Mouse (Mus musculus) spleen, adult 2 months (tissue): ENCODE results near the gene Krt16. TPM values are rescaled to one million over a fixed set of nuclear protein-coding genes. Genes with fewer than 3 reads are reported as not detected.
"Not testable (repeated sequence)": the region's sequence is repeated elsewhere in the genome, so short reads cannot be mapped to it uniquely, and the experiment has no call there.

Source experiments
- DNase-seq, 2 experiments: peaks; one replicate each; pipeline versions ENCODE4 v3.0.0 to v3.0.0-alpha.2; 2012 to 2021; ENCODE audit warnings: low spot score in 2 of 2, low read depth in 1 of 2
- H3K27ac ChIP-seq: fragments of 200-500 bp; 2 replicates; pipeline ENCODE4 v1.5.1; 2012; ENCODE audit warnings: low read length, inconsistent platforms; ENCODE audit not compliant: insufficient read depth
- H3K27me3 ChIP-seq: fragments of 200-500 bp; 2 replicates; pipeline ENCODE4 v1.6.1; 2012; ENCODE audit warnings: mild to moderate bottlenecking, moderate library complexity, low read length, inconsistent platforms; ENCODE audit not compliant: control insufficient read depth, insufficient read depth
- H3K36me3 ChIP-seq: fragments of 200-500 bp; 2 replicates; pipeline ENCODE4 v1.6.1; 2012; ENCODE audit warnings: mild to moderate bottlenecking, low read length, inconsistent platforms; ENCODE audit not compliant: control insufficient read depth, insufficient read depth
- H3K4me1 ChIP-seq: fragments of 200-500 bp; 2 replicates; pipeline ENCODE4 v1.6.1; 2011; ENCODE audit warnings: inconsistent platforms; ENCODE audit not compliant: control insufficient read depth, insufficient read depth, insufficient read length
- H3K4me3 ChIP-seq: fragments of 200-500 bp; 2 replicates; pipeline ENCODE4 v1.5.1; 2011; ENCODE audit warnings: mild to moderate bottlenecking, inconsistent platforms; ENCODE audit not compliant: insufficient read depth, insufficient read length; ENCODE audit errors: extremely low read depth
- CTCF ChIP-seq: fragments of 200-500 bp; IDR thresholded peaks from 2 replicates; pipeline ENCODE4 v1.5.1; 2011; ENCODE audit warnings: mild to moderate bottlenecking, inconsistent platforms; ENCODE audit not compliant: insufficient read depth, insufficient read length, insufficient replicate concordance; ENCODE audit errors: extremely low read depth
- POLR2A ChIP-seq: fragments of 200-500 bp; IDR thresholded peaks from 2 replicates; pipeline ENCODE4 v1.6.1; 2011; ENCODE audit warnings: low read depth, low read length, inconsistent platforms
- WGBS: fragments of 180-500 bp; shearing (Covaris S2); methylation state at CpG from one replicate; pipeline ENCODE4 v1.1.7; 2018; 5-methylcytosine and 5-hydroxymethylcytosine counted together
- polyA plus RNA-seq: library from polyadenylated mRNA; depleted of rRNA; stranded (reverse); fragments of >200 nt; gene quantifications from 2 replicates; pipeline ENCODE4 v1.2.3, GENCODE M21; 2012

The Krt16 gene
- polyA plus RNA-seq, 1 experiment: not detected

- H3K4me3 ChIP-seq: no peak overlapping the region
- H3K36me3 ChIP-seq: no peaks in the 10 kb centered on the region
- H3K27ac ChIP-seq: no peak overlapping the region
- 90% methylated on average over 9 of the region's 9 CpGs for WGBS
- H3K27me3 ChIP-seq: no peaks in the 10 kb centered on the region
- H3K4me1 ChIP-seq: no peaks in the 10 kb centered on the region
- no peak for DNase-seq
- TF ChIP-seq CTCF: no peak
- no peak for TF ChIP-seq POLR2A
These were observed 10.4 kb upstream of the Krt16 start for GRCm38 (mm10) chr11:100259079-100259478.

GRCm38 (mm10) chr11:100257967-100258366 lies 9.3 kb upstream of the Krt16 start:
- H3K27me3 ChIP-seq: no peaks in the 10 kb centered on the region
- H3K4me3 ChIP-seq: no peak overlapping the region
- no peaks in the 10 kb centered on the region for H3K36me3 ChIP-seq
- WGBS: 92% methylated on average over 1 of the region's 1 CpGs
- no peak for TF ChIP-seq POLR2A
- no peak for TF ChIP-seq CTCF
- H3K27ac ChIP-seq: no peak overlapping the region
- H3K4me1 ChIP-seq: no peaks in the 10 kb centered on the region
- DNase-seq: no peak

- 91% methylated on average over 6 of the region's 6 CpGs for WGBS
- TF ChIP-seq CTCF: no peak
- no peak for TF ChIP-seq POLR2A
- Histone ChIP-seq H3K27me3 (no peaks in the 10 kb centered on the region), H3K4me1 (no peaks in the 10 kb centered on the region), H3K4me3 (no peak overlapping the region), H3K27ac (no peak overlapping the region), H3K36me3 (no peaks in the 10 kb centered on the region)
- DNase-seq: no peak
These were observed 6.8 kb upstream of the Krt16 start for GRCm38 (mm10) chr11:100255514-100255913.

GRCm38 (mm10) chr11:100254360-100255090 lies 5.8 kb upstream of the Krt16 start:
- 67% methylated on average over 5 of the region's 5 CpGs for WGBS
- H3K27me3 ChIP-seq: no peaks in the 10 kb centered on the region
- no peak overlapping the region for H3K4me3 ChIP-seq

GRCm38 (mm10) chr11:100246471-100246870 lies 2.2 kb downstream of the Krt16 start:
- WGBS: 70% methylated on average over 7 of the region's 7 CpGs
- H3K4me3 ChIP-seq, H3K4me1 ChIP-seq, H3K36me3 ChIP-seq, DNase-seq, H3K27ac ChIP-seq, H3K27me3 ChIP-seq: not testable (repeated sequence)

More at GRCm38 (mm10) chr11:100254360-100255090, 5.8 kb upstream of the Krt16 start:
- TF ChIP-seq CTCF: no peak
- no peak for TF ChIP-seq POLR2A
- Histone ChIP-seq H3K4me1 (no peaks in the 10 kb centered on the region), H3K36me3 (no peaks in the 10 kb centered on the region), H3K27ac (no peak overlapping the region)
- DNase-seq: no peak

GRCm38 (mm10) chr11:100240272-100240671 lies 8.4 kb downstream of the Krt16 start:
- H3K36me3 ChIP-seq, H3K4me1 ChIP-seq, H3K27ac ChIP-seq, DNase-seq, H3K4me3 ChIP-seq, H3K27me3 ChIP-seq: not testable (repeated sequence)
- WGBS: 89% methylated on average over 4 of the region's 4 CpGs

- no peaks in the 10 kb centered on the region for H3K27me3 ChIP-seq
- no peak overlapping the region for H3K27ac ChIP-seq
- H3K36me3 ChIP-seq: no peaks in the 10 kb centered on the region
- DNase-seq: no peak
- no peaks in the 10 kb centered on the region for H3K4me1 ChIP-seq
- H3K4me3 ChIP-seq: no peak overlapping the region
- WGBS: 71% methylated on average over 8 of the region's 8 CpGs
- TF ChIP-seq CTCF (no peak), POLR2A (no peak)
These were observed 27.0 kb downstream of the Krt16 start for GRCm38 (mm10) chr11:100221741-100222140.

GRCm38 (mm10) chr11:100219304-100219703 lies 29.4 kb downstream of the Krt16 start:
- WGBS: 74% methylated on average over 4 of the region's 4 CpGs
- no peaks in the 10 kb centered on the region for H3K27me3 ChIP-seq
- no peak for DNase-seq
- H3K4me3 ChIP-seq: no peak overlapping the region
- TF ChIP-seq POLR2A (no peak), CTCF (no peak)
- no peak overlapping the region for H3K27ac ChIP-seq
- H3K36me3 ChIP-seq: no peaks in the 10 kb centered on the region
- H3K4me1 ChIP-seq: no peaks in the 10 kb centered on the region
